Mouse (Mus musculus) MEL (cell line): Measurements from ENCODE around the gene Fyb. TPM values are rescaled to one million over a fixed set of nuclear protein-coding genes. Genes with fewer than 3 reads are reported as not detected.
A peak's percentile ranks its signal among the peaks of the same experiment; 100 is the strongest.

Experiments
- DNase-seq: peaks from one replicate; pipeline ENCODE4 v3.0.0; 2011; ENCODE audit warnings: low read depth, low spot score
- H3K27ac ChIP-seq: 2 replicates; pipeline ENCODE4 v1.5.1; 2012; ENCODE audit warnings: low read depth, mild to moderate bottlenecking, control low read depth, low read length, moderate library complexity; ENCODE audit not compliant: control insufficient read depth
- H3K27me3 ChIP-seq, 2 experiments: fragments of 150-350 bp in 1 of 2; sonication (generic) in 1 of 2; 2 replicates each; pipeline ENCODE4 v1.6.1; 2012; ENCODE audit warnings: low read length in 2 of 2, mild to moderate bottlenecking in 2 of 2, improper control_type of control experiment in 1 of 2, moderate library complexity in 1 of 2; ENCODE audit not compliant: insufficient read depth in 2 of 2, control insufficient read depth in 1 of 2
- H3K36me3 ChIP-seq, 2 experiments: 2 replicates each; pipeline ENCODE4 v1.6.1; 2012 to 2014; ENCODE audit warnings: low read length in 2 of 2, improper control_type of control experiment in 1 of 2, inconsistent platforms in 1 of 2, mild to moderate bottlenecking in 1 of 2; ENCODE audit not compliant: insufficient read depth in 2 of 2, control insufficient read depth in 1 of 2
- H3K4me1 ChIP-seq, 2 experiments: fragments of 150-350 bp in 1 of 2; sonication (generic) in 1 of 2; 2 replicates each; pipeline ENCODE4 v1.6.1; 2012; ENCODE audit warnings: low read length in 2 of 2, improper control_type of control experiment in 1 of 2, mild to moderate bottlenecking in 1 of 2; ENCODE audit not compliant: insufficient read depth in 2 of 2, control insufficient read depth in 1 of 2
- H3K4me3 ChIP-seq, 2 experiments: fragments of 150-350 bp in 1 of 2; sonication (generic) in 1 of 2; 2 replicates each; pipeline ENCODE4 v1.5.1; 2012; ENCODE audit warnings: low read depth in 2 of 2, low read length in 2 of 2, mild to moderate bottlenecking in 2 of 2, moderate library complexity in 2 of 2, control low read depth in 1 of 2, improper control_type of control experiment in 1 of 2; ENCODE audit not compliant: control insufficient read depth in 1 of 2, insufficient read depth in 1 of 2
- H3K79me2 ChIP-seq: 2 replicates; pipeline ENCODE4 v1.6.1; 2012; ENCODE audit warnings: mild to moderate bottlenecking, low read length, moderate library complexity; ENCODE audit not compliant: control insufficient read depth, poor library complexity, insufficient read depth
- H3K9ac ChIP-seq: 2 replicates; pipeline ENCODE4 v1.6.1; 2012; ENCODE audit warnings: low read depth, mild to moderate bottlenecking, control low read depth, low read length, moderate library complexity; ENCODE audit not compliant: control insufficient read depth, poor library complexity, severe bottlenecking
- H3K9me3 ChIP-seq: fragments of 150-350 bp; sonication (generic); replicated peaks from 2 replicates; pipeline ENCODE4 v1.6.1; 2012; ENCODE audit warnings: mild to moderate bottlenecking, low read length, improper control_type of control experiment, moderate library complexity; ENCODE audit not compliant: insufficient read depth
- BHLHE40 ChIP-seq: IDR thresholded peaks from 2 replicates; pipeline ENCODE4 v1.6.1; 2012; ENCODE audit warnings: low read depth, mild to moderate bottlenecking, inconsistent platforms, low read length, improper control_type of control experiment, borderline replicate concordance
- EP300 ChIP-seq, 2 experiments: IDR thresholded peaks; 2 replicates each; pipeline ENCODE4 v1.6.1; 2011; ENCODE audit warnings: improper control_type of control experiment in 2 of 2, low read length in 2 of 2, low read depth in 1 of 2, mild to moderate bottlenecking in 1 of 2
- ETS1 ChIP-seq: IDR thresholded peaks from 2 replicates; pipeline ENCODE4 v1.6.1; 2012; ENCODE audit warnings: low read depth, mild to moderate bottlenecking, inconsistent platforms, low read length, improper control_type of control experiment, moderate library complexity
- GABPA ChIP-seq: IDR thresholded peaks from 2 replicates; pipeline ENCODE4 v1.6.1; 2012; ENCODE audit warnings: low read depth, mild to moderate bottlenecking, inconsistent platforms, low read length, improper control_type of control experiment, moderate library complexity
- GATA1 ChIP-seq: IDR thresholded peaks from 2 replicates; pipeline ENCODE4 v1.6.1; 2011; ENCODE audit warnings: low read depth, low read length, improper control_type of control experiment
- HCFC1 ChIP-seq: IDR thresholded peaks from 2 replicates; pipeline ENCODE4 v1.6.1; 2012; ENCODE audit warnings: low read depth, mild to moderate bottlenecking, inconsistent platforms, low read length, improper control_type of control experiment, moderate library complexity
- JUND ChIP-seq: IDR thresholded peaks from 2 replicates; pipeline ENCODE4 v1.6.1; 2011; ENCODE audit warnings: low read depth, mild to moderate bottlenecking, improper control_type of control experiment, low read length
- KAT2A ChIP-seq: conservative IDR thresholded peaks from 2 replicates; pipeline ENCODE4 v1.6.1; 2012; ENCODE audit warnings: low read depth, low read length, improper control_type of control experiment, inconsistent platforms
- MAX ChIP-seq: IDR thresholded peaks from 2 replicates; pipeline ENCODE4 v1.6.1; 2011; ENCODE audit warnings: low read length, improper control_type of control experiment
- MXI1 ChIP-seq: IDR thresholded peaks from 2 replicates; pipeline ENCODE4 v1.6.1; 2011; ENCODE audit warnings: mild to moderate bottlenecking, low read depth, low read length, improper control_type of control experiment
- POLR2AphosphoS2 ChIP-seq: IDR thresholded peaks from 2 replicates; pipeline ENCODE4 v1.6.1; 2011; ENCODE audit warnings: low read length, improper control_type of control experiment
- RCOR1 ChIP-seq: IDR thresholded peaks from 2 replicates; pipeline ENCODE4 v1.6.1; 2012; ENCODE audit warnings: low read depth, mild to moderate bottlenecking, inconsistent platforms, low read length, improper control_type of control experiment
- SIN3A ChIP-seq: IDR thresholded peaks from 2 replicates; pipeline ENCODE4 v1.6.1; 2012; ENCODE audit warnings: low read length, improper control_type of control experiment, inconsistent platforms
- TAL1 ChIP-seq: IDR thresholded peaks from 2 replicates; pipeline ENCODE4 v1.6.1; 2012; ENCODE audit warnings: mild to moderate bottlenecking, inconsistent platforms, low read length, moderate library complexity, mixed read lengths
- TBP ChIP-seq: IDR thresholded peaks from 2 replicates; pipeline ENCODE4 v1.8.0; 2011; ENCODE audit warnings: low read depth, low read length, improper control_type of control experiment
- TCF12 ChIP-seq: IDR thresholded peaks from 2 replicates; pipeline ENCODE4 v1.6.1; 2014; ENCODE audit warnings: low read depth, mild to moderate bottlenecking, inconsistent platforms, low read length, improper control_type of control experiment, moderate library complexity
- USF2 ChIP-seq, 2 experiments: IDR thresholded peaks; 2 replicates each; pipeline ENCODE4 v1.6.1; 2011 to 2012; ENCODE audit warnings: improper control_type of control experiment in 2 of 2, low read length in 2 of 2, borderline replicate concordance in 1 of 2, inconsistent platforms in 1 of 2, low read depth in 1 of 2, mild to moderate bottlenecking in 1 of 2; ENCODE audit not compliant: insufficient read depth in 1 of 2
- ZC3H11A ChIP-seq: IDR thresholded peaks from 2 replicates; pipeline ENCODE4 v1.6.1; 2012; ENCODE audit warnings: low read depth, mild to moderate bottlenecking, inconsistent platforms, low read length, improper control_type of control experiment
- ZKSCAN1 ChIP-seq: IDR thresholded peaks from 2 replicates; pipeline ENCODE4 v1.6.1; 2012; ENCODE audit warnings: low read depth, mild to moderate bottlenecking, inconsistent platforms, low read length, improper control_type of control experiment, moderate library complexity
- ZNF384 ChIP-seq: IDR thresholded peaks from 2 replicates; pipeline ENCODE4 v1.6.1; 2012; ENCODE audit warnings: low read depth, mild to moderate bottlenecking, inconsistent platforms, low read length, improper control_type of control experiment
- polyA plus RNA-seq, 2 experiments: library from polyadenylated mRNA; stranded (reverse) in 1 of 2; unstranded in 1 of 2; fragments of >175 nt in 1 of 2; fragments of >200 nt in 1 of 2; gene quantifications; 2 replicates each; pipeline versions ENCODE4 v1.2.1 to v1.2.4; 2012; ENCODE audit warnings: low replicate concordance in 2 of 2, low read depth in 1 of 2; ENCODE audit not compliant: insufficient read length in 2 of 2, insufficient read depth in 1 of 2, missing spikeins in 1 of 2
- total RNA-seq: library from RNA; depleted of rRNA; stranded (reverse); fragments of 300-350 nt; gene quantifications from 2 replicates; pipeline ENCODE4 v1.2.3, GENCODE M21; 2012

The Fyb gene
- total and polyA plus RNA-seq, 3 experiments = 175 to 208 TPM; not detected in 1

DNA sequence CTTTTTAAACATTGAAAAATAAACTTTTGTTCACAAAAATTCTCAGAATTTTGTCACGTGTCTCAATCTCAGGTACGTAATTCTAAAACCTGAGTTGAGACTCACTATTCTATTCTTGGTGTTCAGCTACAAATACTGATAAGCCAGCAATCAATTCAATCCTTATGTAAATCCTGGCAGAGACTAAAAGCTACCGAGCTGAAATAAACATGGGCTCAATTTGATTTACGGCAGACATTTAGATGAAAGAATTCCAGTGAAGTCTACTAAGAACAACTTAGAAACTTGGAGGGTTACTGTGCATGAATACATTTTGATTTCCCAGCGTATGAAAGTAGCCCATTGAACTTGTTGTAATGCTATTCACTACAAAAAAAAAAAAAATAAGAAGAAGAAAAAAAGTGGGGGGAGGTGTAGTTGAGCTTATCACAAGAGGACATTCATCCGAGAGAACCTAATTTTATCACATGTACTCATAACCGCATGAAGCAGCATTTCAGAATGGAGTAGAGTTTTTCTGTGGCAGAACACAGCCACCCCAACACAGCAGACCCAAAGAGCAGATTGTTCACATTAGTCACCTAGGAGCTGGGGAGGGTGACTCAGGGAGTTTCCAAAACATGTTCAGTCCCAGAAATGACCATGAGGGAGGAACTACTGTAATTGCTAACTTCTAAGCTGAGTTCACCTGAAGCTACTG lies 17.1 kb downstream of the Fyb start (continued):
- TF ChIP-seq POLR2AphosphoS2 (no peak), USF2 (IDR thresholded peaks at IDR 0.05; ENCODE audit: borderline replicate concordance in 1 of 2, insufficient read depth in 1 of 2, low read depth in 1 of 2, low read length in 2 of 2) (no peak), HCFC1 (no peak)

DNA sequence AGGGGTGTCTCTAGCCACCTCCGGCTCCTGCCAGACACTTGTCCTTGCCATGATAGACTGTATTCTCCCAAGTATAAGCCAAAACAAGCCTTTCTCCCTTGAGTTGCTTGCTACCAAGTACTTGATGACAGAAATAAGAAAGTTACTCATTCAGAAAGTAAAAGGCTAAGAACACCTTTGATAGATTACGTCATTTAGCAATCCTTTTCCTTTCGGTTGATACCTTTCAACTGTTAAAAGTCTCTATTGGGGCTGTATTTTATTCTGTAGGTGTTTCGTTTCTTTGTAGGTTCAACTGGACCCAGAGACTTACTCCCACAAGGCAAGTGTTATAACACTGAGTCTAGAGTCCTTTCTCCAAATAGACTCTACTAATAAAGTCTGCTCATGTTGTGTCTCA lies 26.3 kb downstream of the Fyb start:
- H3K9me3 ChIP-seq = no peaks in the 10 kb centered on the region
- no peak for DNase-seq
- no peak overlapping the region for H3K27ac ChIP-seq
- H3K9ac ChIP-seq = no peak overlapping the region
- peaks cover 7 to 25% of the 10 kb centered on the region in 2 experiments for H3K4me1 ChIP-seq
- no peaks in the 10 kb centered on the region for H3K27me3 ChIP-seq
- no peaks in the 10 kb centered on the region for H3K79me2 ChIP-seq
- H3K4me3 ChIP-seq = no peak overlapping the region
- peaks cover 0 to 24% of the 10 kb centered on the region in 2 experiments; a peak in 2 of 4 replicates for H3K36me3 ChIP-seq
- TF ChIP-seq ZNF384 = no peak
- no peak for TF ChIP-seq MAX
- TF ChIP-seq GABPA = no peak
- TF ChIP-seq ZKSCAN1 = no peak
- TF ChIP-seq SIN3A = no peak
- no peak for TF ChIP-seq ZC3H11A

DNA sequence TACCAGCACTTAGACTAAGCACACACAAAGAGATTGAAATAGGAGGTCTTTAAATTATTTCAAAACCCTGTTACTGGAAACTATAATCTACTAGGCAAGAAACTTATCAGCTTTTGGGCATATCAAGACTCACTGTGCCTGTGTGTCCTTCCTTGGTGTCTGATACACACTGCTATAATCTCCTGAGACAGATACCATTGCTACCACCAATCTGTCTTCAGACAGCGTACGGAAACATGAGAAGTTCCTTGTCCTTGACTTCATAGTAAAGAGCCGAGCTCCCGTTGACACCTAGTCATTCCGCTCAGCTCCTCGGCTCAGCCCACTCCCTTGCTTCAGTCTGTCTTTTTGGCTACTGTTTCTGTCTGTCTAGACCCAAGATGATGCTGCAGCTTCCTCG lies 29.2 kb downstream of the Fyb start:
- Histone ChIP-seq H3K4me3 (peak overlapping the region; percentile 29 to 32), H3K9ac (peak overlapping the region; percentile 35), H3K9me3 (no peaks in the 10 kb centered on the region), H3K79me2 (no peaks in the 10 kb centered on the region), H3K27ac (peak overlapping the region; percentile 61), H3K27me3 (no peaks in the 10 kb centered on the region), H3K36me3 (peaks cover 0 to 54% of the 10 kb centered on the region in 2 experiments; a peak in 2 of 4 replicates), H3K4me1 (peaks cover 14 to 50% of the 10 kb centered on the region in 2 experiments)
- DNase-seq = peak; percentile 80
- TF ChIP-seq ETS1 (peak; percentile 84), KAT2A (no peak), TAL1 (peak; percentile 77), GATA1 (peak; percentile 95), EP300 (IDR thresholded peaks at IDR 0.05; ENCODE audit: low read depth in 1 of 2, low read length in 2 of 2) (peak; percentile 89), RCOR1 (peak; percentile 86), MXI1 (0 out of 2 replicates have a peak, but pooled peaks have one; percentile 32), TBP (no peak), TCF12 (peak; percentile 92), JUND (no peak), BHLHE40 (peak; percentile 44; the same call in 1 of the 2 replicates), SIN3A (peak; percentile 65)
